Mouse (Mus musculus): Measurements from ENCODE around the gene P2ry13. TPM values are rescaled to one million over a fixed set of nuclear protein-coding genes. Genes with fewer than 3 reads are reported as not detected.
A peak's percentile ranks its signal among the peaks of the same experiment; 100 is the strongest.

Gene P2ry13
- polyA plus RNA-seq (2015; fragmentation: Nextera tagmentation; extraction: Ambion mirVana) = 1.0 and 1.2 TPM in 2 replicates

DNA sequence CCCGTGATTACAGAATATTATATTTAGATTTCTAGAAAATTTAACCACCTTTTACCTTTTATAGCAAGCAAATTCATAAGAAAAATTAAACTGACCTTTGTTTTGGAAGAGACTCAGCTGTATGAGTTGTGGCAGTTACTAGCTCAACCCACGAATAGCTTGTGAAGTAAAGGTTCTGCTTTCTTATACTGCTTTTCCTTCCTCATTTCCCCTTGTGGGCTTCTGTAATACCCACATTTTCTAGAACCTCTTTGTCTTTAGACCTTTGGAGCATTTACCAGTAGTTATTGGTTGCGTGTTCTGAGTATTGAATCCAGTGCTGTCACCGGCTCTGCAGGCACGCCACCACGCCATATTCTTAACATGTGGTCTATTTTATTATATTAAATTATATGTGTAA is at the start of gene P2ry13:
Gene P2ry13, minus strand, starts transcription at position 156 of the 400 bp plus-strand sequence.
- H3K9ac ChIP-seq = no peak within 1 kb of the TSS
- H3K4me2 ChIP-seq = no peak within 1 kb of the TSS
- no peaks in the 10 kb centered on the region for H3K36me3 ChIP-seq
- no peak within 1 kb of the TSS for H3K4me3 ChIP-seq
- 82% methylated on average over 6 of the region's 6 CpGs for WGBS
- no peaks in the 10 kb centered on the region for H3K9me3 ChIP-seq
- no peak within 1 kb of the TSS for H3K27ac ChIP-seq
- H3K27me3 ChIP-seq = no peaks in the 10 kb centered on the region
- H3K4me1 ChIP-seq = peaks cover 11% of the 10 kb centered on the region
- ATAC-seq (ENCODE audit: insufficient number of reproducible peaks, insufficient read depth, low FRiP score, low TSS enrichment, low read depth) = no peak

DNA sequence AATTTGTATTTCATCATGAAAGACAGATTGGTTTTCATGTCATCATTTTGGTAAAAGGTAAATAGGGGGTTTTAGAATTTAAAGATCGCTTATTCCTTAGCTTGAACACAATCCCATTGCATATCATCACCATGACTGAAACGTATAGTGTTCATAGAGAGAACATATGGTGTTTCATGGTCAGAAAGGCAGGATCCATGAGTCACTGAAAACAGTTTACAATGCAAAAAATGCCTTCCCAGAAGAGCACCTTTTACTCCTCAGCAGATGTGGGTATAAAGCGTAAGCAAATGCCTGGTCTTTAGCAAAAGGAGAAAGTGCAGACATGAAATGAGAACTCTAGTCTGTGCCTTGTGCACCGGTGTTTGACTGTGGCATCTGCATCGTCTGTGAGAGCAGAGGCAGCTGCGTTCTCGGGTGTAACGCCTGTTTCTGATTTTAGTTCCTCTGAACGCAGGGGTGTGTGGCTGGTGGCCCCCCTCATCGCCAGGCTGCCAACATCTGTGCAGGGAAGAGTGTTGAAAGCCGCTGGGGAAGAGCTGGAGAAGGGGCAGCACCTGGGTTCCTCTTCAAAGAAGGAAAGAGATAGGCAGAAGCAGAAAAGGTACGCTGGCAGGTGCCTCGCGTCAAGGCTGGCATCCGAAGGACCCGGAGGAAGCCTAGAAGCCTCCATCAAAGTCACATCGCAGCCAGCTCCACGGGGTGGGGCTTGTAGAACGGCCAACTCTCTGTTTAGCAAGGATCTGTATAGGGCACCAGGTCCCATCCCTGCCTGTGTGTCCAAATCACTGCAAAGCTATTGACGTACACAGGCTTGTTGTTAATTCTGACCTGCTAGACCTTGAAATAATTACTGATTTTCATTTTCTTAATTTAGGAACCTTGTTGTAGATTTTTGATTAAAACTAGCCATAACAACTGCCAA is 47.3 kb upstream of the P2ry13 start:
- no peak overlapping the region for H3K4me3 ChIP-seq
- H3K9me3 ChIP-seq = no peaks in the 10 kb centered on the region
- H3K36me3 ChIP-seq = no peaks in the 10 kb centered on the region
- H3K27ac ChIP-seq = 0 out of 2 replicates have a peak overlapping the region, but pooled peaks have one; percentile 16
- peak overlapping the region; percentile 37 for H3K4me2 ChIP-seq
- no peaks in the 10 kb centered on the region for H3K27me3 ChIP-seq
- 37% methylated on average over 20 of the region's 20 CpGs for WGBS
- no peak for ATAC-seq (ENCODE audit: insufficient number of reproducible peaks, insufficient read depth, low FRiP score, low TSS enrichment, low read depth)
- H3K9ac ChIP-seq = no peak overlapping the region
- peaks cover 7% of the 10 kb centered on the region for H3K4me1 ChIP-seq

DNA sequence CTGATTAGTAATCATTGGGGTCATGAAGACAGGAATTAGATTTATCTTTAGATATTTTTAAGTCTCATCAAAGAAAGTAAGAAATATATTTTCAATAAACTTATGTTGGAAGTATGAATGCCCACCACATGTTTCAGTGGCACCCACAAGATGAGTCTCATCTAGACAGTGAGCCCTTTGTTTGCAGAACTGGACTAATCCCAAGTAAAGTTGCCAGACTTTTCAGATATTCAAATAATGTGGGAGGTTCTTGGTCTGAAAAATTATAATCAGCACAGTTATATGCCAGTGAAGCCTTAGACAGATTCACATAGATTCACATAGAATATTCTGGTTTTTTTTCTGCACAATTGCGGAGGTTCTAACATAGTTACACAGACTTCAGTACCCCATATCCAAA is 39.8 kb upstream of the P2ry13 start:
- no peaks in the 10 kb centered on the region for H3K36me3 ChIP-seq

GRCm38 (mm10) chr3:59248031-59248430 is 37.3 kb upstream of the P2ry13 start:
- no peaks in the 10 kb centered on the region for H3K36me3 ChIP-seq
- H3K4me3 ChIP-seq = no peak overlapping the region
- H3K4me2 ChIP-seq = no peak overlapping the region
- 78% methylated on average over 6 of the region's 6 CpGs for WGBS
- no peak overlapping the region for H3K9ac ChIP-seq
- no peaks in the 10 kb centered on the region for H3K9me3 ChIP-seq
- H3K27ac ChIP-seq = no peak overlapping the region
- ATAC-seq (ENCODE audit: insufficient number of reproducible peaks, insufficient read depth, low FRiP score, low TSS enrichment, low read depth) = no peak
- peaks cover 8% of the 10 kb centered on the region; the same call in 1 of the 2 replicates for H3K4me1 ChIP-seq
- H3K27me3 ChIP-seq = no peaks in the 10 kb centered on the region

More for the DNA sequence above, 39.8 kb upstream of the P2ry13 start:
- no peak for ATAC-seq (ENCODE audit: insufficient number of reproducible peaks, insufficient read depth, low FRiP score, low TSS enrichment, low read depth)
- no peak overlapping the region for H3K4me3 ChIP-seq
- no peaks in the 10 kb centered on the region for H3K27me3 ChIP-seq
- H3K27ac ChIP-seq = no peak overlapping the region
- H3K9me3 ChIP-seq = no peaks in the 10 kb centered on the region
- H3K4me2 ChIP-seq = no peak overlapping the region
- no peak overlapping the region for H3K9ac ChIP-seq
- no peaks in the 10 kb centered on the region for H3K4me1 ChIP-seq
- WGBS = 98% methylated on average over 1 of the region's 1 CpGs

DNA sequence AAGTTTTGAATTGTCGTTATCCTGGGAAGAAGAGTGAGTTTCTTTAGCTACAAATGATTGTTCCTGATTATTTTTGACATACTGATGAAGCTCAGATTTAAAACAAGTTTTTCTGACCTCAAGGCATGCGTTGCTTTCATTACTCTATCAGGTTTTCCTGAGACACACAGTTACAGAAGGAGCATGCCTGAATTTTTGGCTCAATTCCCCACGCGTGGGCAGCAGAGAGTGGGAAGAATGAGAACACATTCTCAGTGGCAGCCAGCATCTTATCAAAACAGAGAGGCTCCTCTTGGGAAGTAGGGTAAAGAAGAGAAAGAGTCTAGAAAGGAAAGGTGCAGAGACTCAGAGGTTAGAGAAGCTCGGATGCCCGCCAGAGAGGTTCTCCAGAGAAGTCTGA is 32.7 kb upstream of the P2ry13 start:
- ATAC-seq (ENCODE audit: insufficient number of reproducible peaks, insufficient read depth, low FRiP score, low TSS enrichment, low read depth) = no peak

GRCm38 (mm10) chr3:59234878-59235277 is 24.2 kb upstream of the P2ry13 start:
- no peak for ATAC-seq (ENCODE audit: insufficient number of reproducible peaks, insufficient read depth, low FRiP score, low TSS enrichment, low read depth)
- no peak overlapping the region for H3K4me2 ChIP-seq
- no peak overlapping the region for H3K27ac ChIP-seq
- no peaks in the 10 kb centered on the region for H3K27me3 ChIP-seq
- H3K9ac ChIP-seq = no peak overlapping the region
- H3K4me1 ChIP-seq = no peaks in the 10 kb centered on the region
- no peak overlapping the region for H3K4me3 ChIP-seq
- WGBS = 61% methylated on average over 5 of the region's 5 CpGs
- no peaks in the 10 kb centered on the region for H3K36me3 ChIP-seq
- H3K9me3 ChIP-seq = no peaks in the 10 kb centered on the region

More for the DNA sequence above, 32.7 kb upstream of the P2ry13 start:
- Histone ChIP-seq H3K4me3 (no peak overlapping the region), H3K27ac (no peak overlapping the region), H3K27me3 (no peaks in the 10 kb centered on the region), H3K9ac (no peak overlapping the region), H3K9me3 (no peaks in the 10 kb centered on the region), H3K36me3 (no peaks in the 10 kb centered on the region), H3K4me2 (no peak overlapping the region), H3K4me1 (peaks cover 11% of the 10 kb centered on the region; the same call in 1 of the 2 replicates)
- WGBS = 58% methylated on average over 6 of the region's 6 CpGs

GRCm38 (mm10) chr3:59230912-59231311 is 20.2 kb upstream of the P2ry13 start:
- H3K4me2 ChIP-seq = no peak overlapping the region
- WGBS = 38% methylated on average over 3 of the region's 3 CpGs
- no peak overlapping the region for H3K9ac ChIP-seq
- H3K27ac ChIP-seq = no peak overlapping the region
- no peaks in the 10 kb centered on the region for H3K27me3 ChIP-seq
- no peaks in the 10 kb centered on the region for H3K36me3 ChIP-seq
- no peak for ATAC-seq (ENCODE audit: insufficient number of reproducible peaks, insufficient read depth, low FRiP score, low TSS enrichment, low read depth)
- peaks cover 15% of the 10 kb centered on the region for H3K4me1 ChIP-seq
- H3K9me3 ChIP-seq = no peaks in the 10 kb centered on the region
- no peak overlapping the region for H3K4me3 ChIP-seq

GRCm38 (mm10) chr3:59228730-59229551 is 18.3 kb upstream of the P2ry13 start:
- 36% methylated on average over 10 of the region's 10 CpGs for WGBS
- no peak for ATAC-seq (ENCODE audit: insufficient number of reproducible peaks, insufficient read depth, low FRiP score, low TSS enrichment, low read depth)
- Histone ChIP-seq H3K4me1 (peaks cover 15% of the 10 kb centered on the region), H3K27ac (peak overlapping the region; percentile 72), H3K27me3 (no peaks in the 10 kb centered on the region), H3K36me3 (no peaks in the 10 kb centered on the region), H3K4me2 (peak overlapping the region; percentile 32), H3K9me3 (no peaks in the 10 kb centered on the region), H3K4me3 (no peak overlapping the region), H3K9ac (no peak overlapping the region)

- Histone ChIP-seq H3K9ac (no peak overlapping the region), H3K4me3 (no peak overlapping the region), H3K9me3 (no peaks in the 10 kb centered on the region), H3K27ac (no peak overlapping the region), H3K36me3 (no peaks in the 10 kb centered on the region), H3K4me2 (no peak overlapping the region), H3K4me1 (peaks cover 15% of the 10 kb centered on the region), H3K27me3 (no peaks in the 10 kb centered on the region)
- 94% methylated on average over 9 of the region's 9 CpGs for WGBS
- no peak for ATAC-seq (ENCODE audit: insufficient number of reproducible peaks, insufficient read depth, low FRiP score, low TSS enrichment, low read depth)
Observed at GRCm38 (mm10) chr3:59227696-59228095, 17.0 kb upstream of the P2ry13 start.

- Histone ChIP-seq H3K27ac (no peak overlapping the region), H3K9ac (no peak overlapping the region), H3K4me1 (peaks cover 16% of the 10 kb centered on the region), H3K9me3 (no peaks in the 10 kb centered on the region), H3K36me3 (no peaks in the 10 kb centered on the region), H3K4me3 (no peak overlapping the region), H3K27me3 (no peaks in the 10 kb centered on the region), H3K4me2 (no peak overlapping the region)
- no peak for ATAC-seq (ENCODE audit: insufficient number of reproducible peaks, insufficient read depth, low FRiP score, low TSS enrichment, low read depth)
Observed at GRCm38 (mm10) chr3:59225411-59225810, 14.7 kb upstream of the P2ry13 start.

DNA sequence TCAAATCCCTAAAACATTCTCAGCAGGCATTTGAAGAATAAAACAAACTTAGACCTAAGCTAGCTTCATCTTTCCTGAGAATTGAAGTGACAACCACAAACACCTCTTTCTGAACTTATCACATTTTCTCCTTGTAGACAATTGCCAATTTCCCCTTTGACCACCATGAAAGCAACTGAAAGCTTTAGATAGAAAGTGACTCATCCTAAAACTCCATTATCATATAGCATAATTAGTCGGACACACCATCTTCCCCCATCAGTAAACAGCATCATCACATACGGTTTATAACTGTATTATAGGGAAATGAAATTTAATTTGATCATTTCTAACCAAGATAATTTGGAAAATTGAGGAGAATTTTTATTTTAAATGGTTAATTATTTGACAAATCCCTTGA is 11.6 kb upstream of the P2ry13 start:
- 80% methylated on average over 2 of the region's 2 CpGs for WGBS
- no peak overlapping the region for H3K4me2 ChIP-seq
- no peaks in the 10 kb centered on the region for H3K36me3 ChIP-seq
- no peak overlapping the region for H3K4me3 ChIP-seq
- H3K9ac ChIP-seq = no peak overlapping the region
- no peak for ATAC-seq (ENCODE audit: insufficient number of reproducible peaks, insufficient read depth, low FRiP score, low TSS enrichment, low read depth)
- H3K27ac ChIP-seq = no peak overlapping the region
- no peaks in the 10 kb centered on the region for H3K27me3 ChIP-seq
- H3K4me1 ChIP-seq = 0 out of 2 replicates have a peak, but pooled peaks cover 5% of the 10 kb centered on the region
- no peaks in the 10 kb centered on the region for H3K9me3 ChIP-seq
